Mouse (Mus musculus) heart, embryonic 11.5 days (tissue): ENCODE results near the gene Vwa3a. TPM values are rescaled to one million over a fixed set of nuclear protein-coding genes. Genes with fewer than 3 reads are reported as not detected.
A peak's percentile ranks its signal among the peaks of the same experiment; 100 is the strongest.
"Not testable (repeated sequence)": the region's sequence is repeated elsewhere in the genome, so short reads cannot be mapped to it uniquely, and the experiment has no call there.

Experiments
- ATAC-seq: fragments of 200-750 bp; cut with Nextera tagmentation; replicated peaks from 2 replicates; pipeline ENCODE4 v1.8.0; 2017; ENCODE audit warnings: moderate library complexity; ENCODE audit not compliant: insufficient number of reproducible peaks, low FRiP score, low TSS enrichment
- H3K27ac ChIP-seq: fragments of 300-500 bp; sonication (generic); 2 replicates; pipeline ENCODE4 v1.5.1; 2014; ENCODE audit warnings: mild to moderate bottlenecking, low read depth, low read length
- H3K27me3 ChIP-seq: fragments of 300-500 bp; sonication (generic); 2 replicates; pipeline ENCODE4 v1.6.1; 2014; ENCODE audit warnings: mild to moderate bottlenecking, low read length, mixed read lengths; ENCODE audit not compliant: control insufficient read depth, insufficient read depth
- H3K36me3 ChIP-seq: fragments of 300-500 bp; sonication (generic); 2 replicates; pipeline ENCODE4 v1.6.1; 2014; ENCODE audit warnings: mild to moderate bottlenecking, low read length, moderate library complexity, mixed read lengths; ENCODE audit not compliant: control insufficient read depth, insufficient read depth
- H3K4me1 ChIP-seq: fragments of 300-500 bp; sonication (generic); 2 replicates; pipeline ENCODE4 v1.6.1; 2014; ENCODE audit warnings: low read length; ENCODE audit not compliant: control insufficient read depth, insufficient read depth
- H3K4me2 ChIP-seq: fragments of 300-500 bp; sonication (generic); 2 replicates; pipeline ENCODE4 v1.6.1; 2014; ENCODE audit warnings: mild to moderate bottlenecking, moderate library complexity
- H3K4me3 ChIP-seq: fragments of 300-500 bp; sonication (generic); 2 replicates; pipeline ENCODE4 v1.5.1; 2014; ENCODE audit warnings: low read depth, low read length
- H3K9ac ChIP-seq: fragments of 300-500 bp; sonication (generic); 2 replicates; pipeline ENCODE4 v1.6.1; 2014; ENCODE audit warnings: mild to moderate bottlenecking, low read depth, low read length, moderate library complexity
- H3K9me3 ChIP-seq: fragments of 300-500 bp; sonication (generic); replicated peaks from 2 replicates; pipeline ENCODE4 v1.6.1; 2016; ENCODE audit warnings: low read length; ENCODE audit not compliant: control insufficient read depth
- WGBS: fragments of 180-500 bp; shearing (Covaris S2); extraction: QIAGEN DNeasy Blood & Tissue Kit; methylation state at CpG from one replicate; pipeline ENCODE4 v1.1.7; 2014; ENCODE audit not compliant: insufficient replicate concordance; 5-methylcytosine and 5-hydroxymethylcytosine counted together
- polyA plus RNA-seq: library from polyadenylated mRNA; unstranded; fragments of >200 nt; fragmentation: Nextera tagmentation; extraction: Ambion mirVana; gene quantifications from 2 replicates; pipeline ENCODE4 v1.2.1, GENCODE M21; 2014

The Vwa3a gene
- polyA plus RNA-seq, 1 experiment from 2014 or later: 0.84 TPM

GRCm38 (mm10) chr7:120713225-120713624 lies 25.9 kb upstream of the Vwa3a start:
- H3K9me3 ChIP-seq: no peaks in the 10 kb centered on the region
- 73% methylated on average over 2 of the region's 2 CpGs for WGBS
- H3K27ac ChIP-seq: no peak overlapping the region
- H3K9ac ChIP-seq: no peak overlapping the region
- H3K4me1 ChIP-seq: 0 out of 2 replicates have a peak, but pooled peaks cover 2% of the 10 kb centered on the region
- H3K36me3 ChIP-seq: no peaks in the 10 kb centered on the region
- H3K4me3 ChIP-seq: no peak overlapping the region
- H3K4me2 ChIP-seq: no peak overlapping the region
- no peak for ATAC-seq
- H3K27me3 ChIP-seq: no peaks in the 10 kb centered on the region

GRCm38 (mm10) chr7:120713951-120714350 lies 25.2 kb upstream of the Vwa3a start:
- H3K9ac ChIP-seq, H3K4me1 ChIP-seq, H3K4me3 ChIP-seq, H3K9me3 ChIP-seq, H3K4me2 ChIP-seq, H3K27me3 ChIP-seq, H3K27ac ChIP-seq, ATAC-seq, H3K36me3 ChIP-seq: not testable (repeated sequence)
- WGBS: 85% methylated on average over 11 of the region's 11 CpGs

- H3K27me3 ChIP-seq: no peaks in the 10 kb centered on the region
These were observed 21.9 kb upstream of the Vwa3a start for GRCm38 (mm10) chr7:120717261-120717660.

GRCm38 (mm10) chr7:120721051-120721450 lies 18.1 kb upstream of the Vwa3a start:
- H3K36me3 ChIP-seq: no peaks in the 10 kb centered on the region
- H3K4me3 ChIP-seq: no peak overlapping the region
- ATAC-seq: no peak
- 83% methylated on average over 5 of the region's 5 CpGs for WGBS
- no peak overlapping the region for H3K27ac ChIP-seq
- H3K9ac ChIP-seq: no peak overlapping the region
- no peaks in the 10 kb centered on the region for H3K9me3 ChIP-seq
- 0 out of 2 replicates have a peak, but pooled peaks cover 2% of the 10 kb centered on the region for H3K4me1 ChIP-seq
- H3K27me3 ChIP-seq: no peaks in the 10 kb centered on the region
- no peak overlapping the region for H3K4me2 ChIP-seq

More at GRCm38 (mm10) chr7:120717261-120717660, 21.9 kb upstream of the Vwa3a start:
- Histone ChIP-seq H3K4me1 (0 out of 2 replicates have a peak, but pooled peaks cover 2% of the 10 kb centered on the region), H3K4me2 (no peak overlapping the region), H3K9ac (no peak overlapping the region), H3K9me3 (no peaks in the 10 kb centered on the region), H3K36me3 (no peaks in the 10 kb centered on the region), H3K27ac (no peak overlapping the region), H3K4me3 (no peak overlapping the region)
- no peak for ATAC-seq
- WGBS: 69% methylated on average over 2 of the region's 2 CpGs

- Histone ChIP-seq H3K9me3 (no peaks in the 10 kb centered on the region), H3K4me2 (no peak overlapping the region), H3K4me1 (0 out of 2 replicates have a peak, but pooled peaks cover 2% of the 10 kb centered on the region), H3K9ac (no peak overlapping the region), H3K27ac (no peak overlapping the region), H3K36me3 (no peaks in the 10 kb centered on the region), H3K4me3 (no peak overlapping the region), H3K27me3 (no peaks in the 10 kb centered on the region)
- no peak for ATAC-seq
- 89% methylated on average over 8 of the region's 8 CpGs for WGBS
These were observed 17.7 kb upstream of the Vwa3a start for GRCm38 (mm10) chr7:120721456-120721855.

- Histone ChIP-seq H3K4me2 (no peak overlapping the region), H3K27me3 (no peaks in the 10 kb centered on the region), H3K36me3 (no peaks in the 10 kb centered on the region), H3K4me1 (0 out of 2 replicates have a peak, but pooled peaks cover 2% of the 10 kb centered on the region), H3K4me3 (no peak overlapping the region), H3K9me3 (no peaks in the 10 kb centered on the region), H3K9ac (no peak overlapping the region), H3K27ac (no peak overlapping the region)
- 94% methylated on average over 4 of the region's 4 CpGs for WGBS
- ATAC-seq: no peak
These were observed 17.1 kb upstream of the Vwa3a start for GRCm38 (mm10) chr7:120722063-120722462.

- no peak for ATAC-seq
- Histone ChIP-seq H3K9ac (no peak overlapping the region), H3K4me2 (no peak overlapping the region), H3K27ac (no peak overlapping the region), H3K4me3 (no peak overlapping the region), H3K27me3 (no peaks in the 10 kb centered on the region), H3K9me3 (no peaks in the 10 kb centered on the region), H3K4me1 (0 out of 2 replicates have a peak, but pooled peaks cover 2% of the 10 kb centered on the region), H3K36me3 (no peaks in the 10 kb centered on the region)
- 75% methylated on average over 8 of the region's 8 CpGs for WGBS
These were observed 16.3 kb upstream of the Vwa3a start for GRCm38 (mm10) chr7:120722839-120723278.

- H3K9ac ChIP-seq: no peak overlapping the region
- no peaks in the 10 kb centered on the region for H3K27me3 ChIP-seq
- H3K36me3 ChIP-seq: no peaks in the 10 kb centered on the region
- H3K4me2 ChIP-seq: no peak overlapping the region
- no peak overlapping the region for H3K27ac ChIP-seq
- H3K4me1 ChIP-seq: 0 out of 2 replicates have a peak, but pooled peaks cover 3% of the 10 kb centered on the region
- no peak overlapping the region for H3K4me3 ChIP-seq
- WGBS: 84% methylated on average over 3 of the region's 3 CpGs
- H3K9me3 ChIP-seq: no peaks in the 10 kb centered on the region
- ATAC-seq: no peak
These were observed 11.5 kb upstream of the Vwa3a start for GRCm38 (mm10) chr7:120727581-120727980.

GRCm38 (mm10) chr7:120729635-120730034 lies 9.5 kb upstream of the Vwa3a start:
- Histone ChIP-seq H3K36me3 (no peaks in the 10 kb centered on the region), H3K9ac (no peak overlapping the region), H3K27ac (0 out of 2 replicates have a peak overlapping the region, but pooled peaks have one; percentile 31), H3K4me1 (0 out of 2 replicates have a peak, but pooled peaks cover 3% of the 10 kb centered on the region), H3K4me2 (peak overlapping the region; percentile 18), H3K4me3 (no peak overlapping the region), H3K9me3 (no peaks in the 10 kb centered on the region), H3K27me3 (no peaks in the 10 kb centered on the region)
- no peak for ATAC-seq
- 45% methylated on average over 5 of the region's 5 CpGs for WGBS
